9 mouse cellular contexts compared by ENCODE assay signal in genomic region chr14:21074398-21075320, GRCm38 (mm10). TPM values are rescaled to one million over a fixed set of nuclear protein-coding genes. Genes with fewer than 3 reads are reported as not detected.
DNase-seq lines count a peak whose midpoint lies in the region; ATAC-seq lines count a peak whose summit lies in the region.
"Had no signal": no experiment of that assay in that cellular context is flagged by ENCODE, and none has a peak within 500 bp of the region (broad histone marks: within the 10 kb centered on the region; RNA-seq: fewer than 3 reads in every experiment).

No protein-coding gene starts in this region.

- H3K36me3 ChIP-seq in forebrain, embryonic 12.5 days (replicated peaks), result no peaks in the 10 kb centered on the region
- H3K36me3 ChIP-seq in forebrain, embryonic 11.5 days (ENCODE audit: control insufficient read depth, insufficient read depth, low read length), result no peaks in the 10 kb centered on the region
- no peaks in the 10 kb centered on the region for H3K36me3 ChIP-seq in midbrain, embryonic 14.5 days (ENCODE audit: control insufficient read depth, insufficient read depth, low read length)
- H3K36me3 ChIP-seq in midbrain, embryonic 13.5 days, result no peaks in the 10 kb centered on the region
- H3K36me3 ChIP-seq in intestine, embryonic 16.5 days (ENCODE audit: control insufficient read depth, insufficient read depth, low read length), result no peaks in the 10 kb centered on the region
- no peaks in the 10 kb centered on the region for H3K36me3 ChIP-seq in neural tube, embryonic 14.5 days (ENCODE audit: control insufficient read depth, insufficient read depth, low read length)

- no peak overlapping the region for H3K27ac ChIP-seq in forebrain, embryonic 12.5 days
- H3K27ac ChIP-seq in forebrain, embryonic 11.5 days (ENCODE audit: low read depth, low read length), result no peak overlapping the region
- H3K27ac ChIP-seq in midbrain, embryonic 14.5 days (replicated peaks; ENCODE audit: low read depth, low read length), result no peak overlapping the region
- H3K27ac ChIP-seq in midbrain, embryonic 13.5 days, result no peak overlapping the region
- no peak overlapping the region; the same call in 1 of the 2 replicates for H3K27ac ChIP-seq in intestine, embryonic 16.5 days (ENCODE audit: low read length)
- no peak overlapping the region for H3K27ac ChIP-seq in neural tube, embryonic 14.5 days (ENCODE audit: low read depth, low read length)

- intact Hi-C loops in left cerebral cortex, postnatal 10 days (cut with DNase I), result no loop called here

- DNase-seq in forebrain, embryonic 11.5 days (ENCODE audit: low spot score), result no peak
- no peak for DNase-seq in midbrain, embryonic 14.5 days
- no peak for DNase-seq in testis, postnatal 14 days (ENCODE audit: low spot score)
- no peak for DNase-seq in left cerebral cortex, postnatal 10 days (ENCODE audit: extremely low spot score in 1 of 2, low spot score in 2 of 2)
- DNase-seq: kidney, postnatal 4 days had no signal

- H3K27me3 ChIP-seq in forebrain, embryonic 12.5 days, result no peaks in the 10 kb centered on the region
- no peaks in the 10 kb centered on the region for H3K27me3 ChIP-seq in forebrain, embryonic 11.5 days (ENCODE audit: control insufficient read depth, insufficient read depth, low read length)
- H3K27me3 ChIP-seq in midbrain, embryonic 14.5 days (ENCODE audit: control insufficient read depth, insufficient read depth, low read length), result no peaks in the 10 kb centered on the region
- no peaks in the 10 kb centered on the region for H3K27me3 ChIP-seq in midbrain, embryonic 13.5 days
- no peaks in the 10 kb centered on the region for H3K27me3 ChIP-seq in intestine, embryonic 16.5 days (replicated peaks; ENCODE audit: control insufficient read depth, insufficient read depth, low read length)
- H3K27me3 ChIP-seq in neural tube, embryonic 14.5 days (ENCODE audit: control insufficient read depth, insufficient read depth, low read length), result no peaks in the 10 kb centered on the region

- no peak overlapping the region for H3K4me3 ChIP-seq in forebrain, embryonic 12.5 days (replicated peaks)
- H3K4me3 ChIP-seq in forebrain, embryonic 11.5 days (ENCODE audit: low read depth, low read length), result no peak overlapping the region
- peak overlapping the region; percentile 56; the same call in 1 of the 2 replicates for H3K4me3 ChIP-seq in midbrain, embryonic 14.5 days (replicated peaks; ENCODE audit: low read depth, low read length)
- no peak overlapping the region for H3K4me3 ChIP-seq in midbrain, embryonic 13.5 days (replicated peaks)
- H3K4me3 ChIP-seq in intestine, embryonic 16.5 days (ENCODE audit: low read length), result peak overlapping the region; percentile 66; the same call in 1 of the 2 replicates
- H3K4me3 ChIP-seq in neural tube, embryonic 14.5 days (ENCODE audit: low read depth, low read length), result peak overlapping the region; percentile 59; the same call in 1 of the 2 replicates

- peak overlapping the region; percentile 87 for H3K4me2 ChIP-seq in forebrain, embryonic 12.5 days
- no peak overlapping the region; the same call in 1 of the 2 replicates for H3K4me2 ChIP-seq in forebrain, embryonic 11.5 days (ENCODE audit: low read depth, low read length, severe bottlenecking)
- H3K4me2 ChIP-seq in midbrain, embryonic 14.5 days (ENCODE audit: low read length), result peak overlapping the region; percentile 64
- no peak overlapping the region; the same call in 1 of the 2 replicates for H3K4me2 ChIP-seq in midbrain, embryonic 13.5 days (replicated peaks)
- H3K4me2 ChIP-seq in intestine, embryonic 16.5 days (ENCODE audit: low read depth, low read length), result peak overlapping the region; percentile 80
- H3K4me2 ChIP-seq in neural tube, embryonic 14.5 days (ENCODE audit: low read depth, low read length), result no peak overlapping the region; the same call in 1 of the 2 replicates

- no peak overlapping the region for H3K9ac ChIP-seq in forebrain, embryonic 12.5 days
- H3K9ac ChIP-seq in forebrain, embryonic 11.5 days (ENCODE audit: low read length), result no peak overlapping the region
- no peak overlapping the region for H3K9ac ChIP-seq in midbrain, embryonic 14.5 days (replicated peaks; ENCODE audit: low read length)
- no peak overlapping the region for H3K9ac ChIP-seq in midbrain, embryonic 13.5 days (replicated peaks)
- H3K9ac ChIP-seq in intestine, embryonic 16.5 days (ENCODE audit: low read depth, low read length), result no peak overlapping the region
- no peak overlapping the region; the same call in 1 of the 2 replicates for H3K9ac ChIP-seq in neural tube, embryonic 14.5 days (replicated peaks; ENCODE audit: low read depth, low read length)

- peaks cover 6% of the 10 kb centered on the region for H3K4me1 ChIP-seq in forebrain, embryonic 12.5 days
- H3K4me1 ChIP-seq in forebrain, embryonic 11.5 days (replicated peaks; ENCODE audit: control insufficient read depth, insufficient read depth, low read length), result no peaks in the 10 kb centered on the region
- peaks cover 4% of the 10 kb centered on the region for H3K4me1 ChIP-seq in midbrain, embryonic 14.5 days (ENCODE audit: control insufficient read depth, insufficient read depth, low read length)
- peaks cover 6% of the 10 kb centered on the region for H3K4me1 ChIP-seq in midbrain, embryonic 13.5 days (replicated peaks)
- H3K4me1 ChIP-seq in intestine, embryonic 16.5 days (ENCODE audit: control insufficient read depth, insufficient read depth, low read length), result peaks cover 19% of the 10 kb centered on the region
- H3K4me1 ChIP-seq in neural tube, embryonic 14.5 days (ENCODE audit: control insufficient read depth, insufficient read depth, low read length), result peaks cover 7% of the 10 kb centered on the region; the same call in 1 of the 2 replicates

- 74% methylated on average over 11 of the region's 11 CpGs for WGBS in forebrain, embryonic 12.5 days
- 72% methylated on average over 11 of the region's 11 CpGs for WGBS in forebrain, embryonic 11.5 days
- WGBS in midbrain, embryonic 14.5 days, result 69% methylated on average over 11 of the region's 11 CpGs
- 66% methylated on average over 11 of the region's 11 CpGs for WGBS in midbrain, embryonic 13.5 days
- WGBS in intestine, embryonic 16.5 days, result 31% methylated on average over 11 of the region's 11 CpGs
- 61% methylated on average over 11 of the region's 11 CpGs for WGBS in neural tube, embryonic 14.5 days

- no peaks in the 10 kb centered on the region for H3K9me3 ChIP-seq in forebrain, embryonic 12.5 days
- H3K9me3 ChIP-seq in forebrain, embryonic 11.5 days (ENCODE audit: control insufficient read depth, low read length), result no peaks in the 10 kb centered on the region
- H3K9me3 ChIP-seq in midbrain, embryonic 14.5 days (ENCODE audit: control insufficient read depth, low read length), result no peaks in the 10 kb centered on the region
- no peaks in the 10 kb centered on the region for H3K9me3 ChIP-seq in midbrain, embryonic 13.5 days
- H3K9me3 ChIP-seq in intestine, embryonic 16.5 days (ENCODE audit: control insufficient read depth, low read length), result no peaks in the 10 kb centered on the region
- H3K9me3 ChIP-seq in neural tube, embryonic 14.5 days (ENCODE audit: control insufficient read depth, low read length), result no peaks in the 10 kb centered on the region

- no peak for ATAC-seq in forebrain, embryonic 12.5 days (ENCODE audit: low FRiP score)
- no peak for ATAC-seq in forebrain, embryonic 11.5 days (replicated peaks; ENCODE audit: low FRiP score)
- no peak for ATAC-seq in midbrain, embryonic 14.5 days (ENCODE audit: low FRiP score, low TSS enrichment)
- no peak for ATAC-seq in midbrain, embryonic 13.5 days
- ATAC-seq in intestine, embryonic 16.5 days, result no peak
- ATAC-seq in neural tube, embryonic 14.5 days (ENCODE audit: low read depth), result no peak

RNA-seq across cellular contexts. Expression of gene Adk, which starts 22.3 kb away (rescaled TPM):
- 107 and 117 TPM in 2 replicates for polyA plus RNA-seq in forebrain, embryonic 12.5 days (2016; fragmentation: Nextera tagmentation; extraction: Ambion mirVana)
- 138 and 140 TPM in 2 replicates for polyA plus RNA-seq in forebrain, embryonic 11.5 days (2014; fragmentation: Nextera tagmentation; extraction: Ambion mirVana)
- 34.1 and 37.9 TPM in 2 replicates for polyA plus RNA-seq in midbrain, embryonic 14.5 days (2014; fragmentation: Nextera tagmentation; extraction: Ambion mirVana)
- 50.0 and 53.5 TPM in 2 replicates for polyA plus RNA-seq in midbrain, embryonic 13.5 days (2015; fragmentation: Nextera tagmentation; extraction: Ambion mirVana)
- polyA plus RNA-seq in intestine, embryonic 16.5 days (2015; fragmentation: Nextera tagmentation; extraction: Ambion mirVana), result 244 and 262 TPM in 2 replicates
- 33.5 and 35.4 TPM in 2 replicates for polyA plus RNA-seq in neural tube, embryonic 14.5 days (2014; fragmentation: Nextera tagmentation; extraction: Ambion mirVana)
- 10 to 100 TPM; 59.5 to 61.9 TPM for total RNA-seq in left cerebral cortex, postnatal 10 days (2021)

RNA-seq across cellular contexts. Expression of gene Ap3m1, which starts 22.4 kb away (rescaled TPM):
- polyA plus RNA-seq in forebrain, embryonic 12.5 days (2016; fragmentation: Nextera tagmentation; extraction: Ambion mirVana), result 121 and 127 TPM in 2 replicates
- 120 and 138 TPM in 2 replicates for polyA plus RNA-seq in forebrain, embryonic 11.5 days (2014; fragmentation: Nextera tagmentation; extraction: Ambion mirVana)
- 88.6 and 112 TPM in 2 replicates for polyA plus RNA-seq in midbrain, embryonic 14.5 days (2014; fragmentation: Nextera tagmentation; extraction: Ambion mirVana)
- polyA plus RNA-seq in midbrain, embryonic 13.5 days (2015; fragmentation: Nextera tagmentation; extraction: Ambion mirVana), result 103 TPM in 2 replicates
- polyA plus RNA-seq in intestine, embryonic 16.5 days (2015; fragmentation: Nextera tagmentation; extraction: Ambion mirVana), result 82.1 and 93.0 TPM in 2 replicates
- 90.6 and 95.6 TPM in 2 replicates for polyA plus RNA-seq in neural tube, embryonic 14.5 days (2014; fragmentation: Nextera tagmentation; extraction: Ambion mirVana)
- 10 to 100 TPM; 79.9 to 87.7 TPM for total RNA-seq in left cerebral cortex, postnatal 10 days (2021)

Comparison
In these comparisons a context has a peak if more than half of its experiments do, and no peak if none do; other contexts are left out.
1. H3K4me2 ChIP-seq: peak in forebrain, embryonic 12.5 days (single experiment), midbrain, embryonic 14.5 days (single experiment) and intestine, embryonic 16.5 days (single experiment); none in forebrain, embryonic 11.5 days (single experiment), midbrain, embryonic 13.5 days (single experiment) and neural tube, embryonic 14.5 days (single experiment).
2. H3K4me3 ChIP-seq: peak in midbrain, embryonic 14.5 days (single experiment), intestine, embryonic 16.5 days (single experiment) and neural tube, embryonic 14.5 days (single experiment); none in forebrain, embryonic 12.5 days (single experiment), forebrain, embryonic 11.5 days (single experiment) and midbrain, embryonic 13.5 days (single experiment).